Mouse (Mus musculus): ENCODE measurements around the gene Ube2e1. TPM values are rescaled to one million over a fixed set of nuclear protein-coding genes. Genes with fewer than 3 reads are reported as not detected.

The Ube2e1 gene
- 48.9 and 120 TPM in 2 replicates for polyA plus RNA-seq (2014; fragmentation: Nextera tagmentation; extraction: Ambion mirVana)

DNA sequence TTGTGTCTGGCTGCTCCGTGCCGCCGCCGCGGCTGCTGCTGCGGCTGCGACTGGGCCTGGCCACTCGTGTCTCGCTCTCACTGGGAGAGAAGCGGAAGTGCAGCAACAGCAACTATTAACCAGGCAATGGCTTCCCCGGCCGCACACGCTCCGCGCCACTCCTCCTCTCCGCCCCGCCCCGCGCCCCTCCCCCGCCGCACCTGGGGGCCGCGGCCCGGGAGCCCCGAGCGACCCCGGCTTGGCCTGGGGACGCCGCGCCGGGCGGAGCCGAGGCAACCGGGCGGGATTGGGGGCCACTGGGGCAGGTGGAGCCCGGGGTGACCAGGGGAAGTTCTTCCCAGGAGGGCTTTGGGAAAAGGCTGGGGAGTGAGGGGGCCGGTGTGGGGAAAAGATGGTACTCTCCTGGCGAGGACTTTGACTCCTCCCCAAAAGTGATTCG is at the start of gene Ube2e1:
Ube2e1 (minus strand) TSS at position 167 of the 439 bp plus-strand sequence.
- H3K36me3 ChIP-seq (ENCODE audit: control insufficient read depth, insufficient read depth, low read length) = no peaks in the 10 kb centered on the region; the same call in 1 of the 2 replicates
- 0% methylated on average over 30 of the region's 39 CpGs for WGBS
- H3K4me3 ChIP-seq (ENCODE audit: low read length) = peak within 1 kb of the TSS; percentile 94
- peaks cover 12% of the 10 kb centered on the region; the same call in 1 of the 2 replicates for H3K4me1 ChIP-seq (ENCODE audit: control insufficient read depth, insufficient read depth, low read length)
- peak; percentile 89 for ATAC-seq (ENCODE audit: low FRiP score, low TSS enrichment)
- H3K27ac ChIP-seq (ENCODE audit: low read depth, low read length) = peak within 1 kb of the TSS; percentile 67; the same call in 1 of the 2 replicates
- H3K9me3 ChIP-seq (ENCODE audit: control insufficient read depth, low read length) = no peaks in the 10 kb centered on the region
- H3K4me2 ChIP-seq (replicated peaks; ENCODE audit: low read depth, low read length) = peak within 1 kb of the TSS; percentile 76
- no peaks in the 10 kb centered on the region for H3K27me3 ChIP-seq (ENCODE audit: control insufficient read depth, insufficient read depth, low read length)
- peak within 1 kb of the TSS; percentile 98 for H3K9ac ChIP-seq (ENCODE audit: low read depth, low read length)

DNA sequence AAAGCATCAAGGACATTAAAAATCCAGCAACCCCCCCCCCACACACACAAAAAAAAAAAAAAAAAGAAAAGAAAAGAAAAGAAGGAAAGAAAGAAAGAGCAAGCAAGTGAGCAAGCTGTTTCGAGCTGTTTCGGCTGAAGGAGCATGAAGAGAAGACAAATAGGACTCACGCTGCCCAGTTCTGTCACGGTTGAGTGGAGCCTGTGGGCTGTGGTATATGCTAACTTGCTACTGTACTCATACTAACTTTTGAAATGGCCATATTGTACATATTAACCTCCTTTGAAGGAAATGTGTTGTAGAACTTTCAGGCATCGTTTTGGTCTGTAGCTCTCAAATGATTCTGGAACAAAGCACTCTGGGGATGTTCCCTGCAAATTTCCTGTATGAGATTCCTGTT is 48.2 kb upstream of the Ube2e1 start:
- Histone ChIP-seq H3K27ac (ENCODE audit: low read depth, low read length) (no peak overlapping the region), H3K4me3 (ENCODE audit: low read length) (no peak overlapping the region), H3K9ac (ENCODE audit: low read depth, low read length) (no peak overlapping the region), H3K4me2 (replicated peaks; ENCODE audit: low read depth, low read length) (no peak overlapping the region), H3K27me3 (ENCODE audit: control insufficient read depth, insufficient read depth, low read length) (no peaks in the 10 kb centered on the region), H3K36me3 (ENCODE audit: control insufficient read depth, insufficient read depth, low read length) (no peaks in the 10 kb centered on the region), H3K9me3 (ENCODE audit: control insufficient read depth, low read length) (no peaks in the 10 kb centered on the region), H3K4me1 (ENCODE audit: control insufficient read depth, insufficient read depth, low read length) (no peaks in the 10 kb centered on the region)
- ATAC-seq (ENCODE audit: low FRiP score, low TSS enrichment) = no peak
- 62% methylated on average over 5 of the region's 5 CpGs for WGBS

DNA sequence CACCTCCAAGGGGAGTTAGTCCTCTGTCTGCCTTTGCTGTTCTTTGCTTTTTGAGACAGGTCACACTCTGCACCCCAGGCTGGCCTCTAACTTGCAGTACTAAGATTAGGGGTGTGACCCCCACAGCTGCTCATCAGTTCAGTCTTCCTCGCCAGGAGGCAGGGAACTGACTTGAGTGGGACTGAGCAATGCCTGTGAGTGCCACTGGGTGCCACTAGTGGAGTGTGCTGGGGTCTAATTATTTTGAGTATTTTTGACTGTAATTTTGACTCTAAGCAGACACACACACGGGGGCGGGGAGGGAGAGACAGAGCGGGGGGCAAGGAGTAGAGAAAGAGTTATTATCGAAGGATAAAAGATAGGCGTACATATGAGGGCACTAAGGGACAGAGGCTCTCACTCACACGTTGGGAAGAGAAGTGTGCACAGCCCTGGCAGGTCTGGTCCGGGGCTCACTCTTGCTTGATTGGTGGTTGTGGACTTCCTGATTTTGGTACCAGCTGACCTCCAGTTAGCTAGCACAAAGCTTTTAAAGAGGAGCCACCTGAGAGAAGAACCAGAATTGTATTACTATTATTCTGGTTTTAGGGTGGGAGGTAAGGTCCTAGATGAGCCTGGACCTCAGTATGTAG is 46.4 kb upstream of the Ube2e1 start:
- no peak overlapping the region for H3K4me2 ChIP-seq (replicated peaks; ENCODE audit: low read depth, low read length)
- no peaks in the 10 kb centered on the region for H3K9me3 ChIP-seq (ENCODE audit: control insufficient read depth, low read length)
- H3K4me3 ChIP-seq (ENCODE audit: low read length) = no peak overlapping the region
- no peaks in the 10 kb centered on the region for H3K36me3 ChIP-seq (ENCODE audit: control insufficient read depth, insufficient read depth, low read length)
- 58% methylated on average over 8 of the region's 8 CpGs for WGBS
- H3K27me3 ChIP-seq (ENCODE audit: control insufficient read depth, insufficient read depth, low read length) = no peaks in the 10 kb centered on the region
- H3K9ac ChIP-seq (ENCODE audit: low read depth, low read length) = no peak overlapping the region
- H3K27ac ChIP-seq (ENCODE audit: low read depth, low read length) = no peak overlapping the region
- no peaks in the 10 kb centered on the region for H3K4me1 ChIP-seq (ENCODE audit: control insufficient read depth, insufficient read depth, low read length)
- ATAC-seq (ENCODE audit: low FRiP score, low TSS enrichment) = no peak

DNA sequence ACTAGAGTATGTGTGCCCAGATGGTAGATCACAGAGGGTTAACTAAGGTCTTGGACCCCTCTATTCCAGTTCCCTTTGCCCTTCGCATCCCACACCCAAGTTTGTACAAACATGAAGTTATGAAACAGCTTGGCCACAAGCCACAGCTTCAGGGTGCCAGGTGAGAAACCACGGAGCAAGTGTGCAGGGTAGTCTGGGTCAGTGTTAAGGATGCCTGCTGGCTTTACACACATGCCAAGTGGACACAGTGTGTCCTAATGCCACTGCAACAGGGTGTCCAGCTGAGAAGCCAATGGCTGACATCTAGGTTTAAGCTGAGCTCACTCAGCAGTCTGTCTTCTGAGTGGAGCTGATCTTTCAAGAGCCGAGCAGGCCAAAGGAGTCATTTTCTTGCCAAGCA is 44.5 kb upstream of the Ube2e1 start:
- WGBS = 78% methylated on average over 3 of the region's 3 CpGs
- no peak overlapping the region for H3K9ac ChIP-seq (ENCODE audit: low read depth, low read length)
- no peaks in the 10 kb centered on the region for H3K4me1 ChIP-seq (ENCODE audit: control insufficient read depth, insufficient read depth, low read length)

DNA sequence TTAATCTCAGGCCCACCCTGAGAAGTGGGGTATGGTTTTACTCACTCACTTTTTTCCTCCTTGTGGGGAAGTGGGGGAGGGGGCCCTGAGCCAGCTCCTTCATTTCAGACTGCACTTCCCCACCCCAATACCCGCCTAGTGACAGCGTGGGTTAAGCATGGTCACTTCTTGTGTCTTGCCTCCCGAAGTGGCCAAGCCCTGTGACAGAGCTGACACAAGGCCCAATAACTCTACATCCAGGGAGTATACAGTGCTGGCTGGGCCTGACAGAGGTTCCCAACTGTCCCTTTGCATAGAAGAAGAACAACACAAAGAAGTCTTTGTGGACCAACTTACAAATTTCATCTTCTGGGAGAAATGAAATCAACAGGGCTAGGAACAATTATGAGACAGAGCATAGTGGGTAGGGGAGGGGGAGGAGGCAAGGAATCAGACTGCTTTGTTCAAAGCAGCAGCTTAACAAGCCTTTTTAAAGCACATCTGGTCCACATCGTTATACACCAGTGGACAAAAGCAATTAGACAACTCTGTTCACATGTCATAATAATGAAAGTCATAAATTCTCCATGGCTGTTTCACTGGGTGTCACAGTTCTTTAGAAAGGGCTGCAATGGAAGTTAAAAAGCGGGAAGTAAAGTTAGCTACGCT is 42.2 kb upstream of the Ube2e1 start:
- Histone ChIP-seq H3K4me3 (ENCODE audit: low read length) (no peak overlapping the region), H3K9ac (ENCODE audit: low read depth, low read length) (no peak overlapping the region), H3K9me3 (ENCODE audit: control insufficient read depth, low read length) (no peaks in the 10 kb centered on the region), H3K4me1 (ENCODE audit: control insufficient read depth, insufficient read depth, low read length) (no peaks in the 10 kb centered on the region), H3K4me2 (replicated peaks; ENCODE audit: low read depth, low read length) (no peak overlapping the region), H3K36me3 (ENCODE audit: control insufficient read depth, insufficient read depth, low read length) (no peaks in the 10 kb centered on the region), H3K27ac (ENCODE audit: low read depth, low read length) (no peak overlapping the region), H3K27me3 (ENCODE audit: control insufficient read depth, insufficient read depth, low read length) (no peaks in the 10 kb centered on the region)
- peak; percentile 44; the same call in 1 of the 2 replicates for ATAC-seq (ENCODE audit: low FRiP score, low TSS enrichment)
- WGBS = 51% methylated on average over 6 of the region's 6 CpGs

More for the DNA sequence above, 44.5 kb upstream of the Ube2e1 start:
- Histone ChIP-seq H3K9me3 (ENCODE audit: control insufficient read depth, low read length) (no peaks in the 10 kb centered on the region), H3K36me3 (ENCODE audit: control insufficient read depth, insufficient read depth, low read length) (no peaks in the 10 kb centered on the region), H3K4me2 (replicated peaks; ENCODE audit: low read depth, low read length) (no peak overlapping the region), H3K4me3 (ENCODE audit: low read length) (no peak overlapping the region), H3K27ac (ENCODE audit: low read depth, low read length) (no peak overlapping the region), H3K27me3 (ENCODE audit: control insufficient read depth, insufficient read depth, low read length) (no peaks in the 10 kb centered on the region)
- no peak for ATAC-seq (ENCODE audit: low FRiP score, low TSS enrichment)

DNA sequence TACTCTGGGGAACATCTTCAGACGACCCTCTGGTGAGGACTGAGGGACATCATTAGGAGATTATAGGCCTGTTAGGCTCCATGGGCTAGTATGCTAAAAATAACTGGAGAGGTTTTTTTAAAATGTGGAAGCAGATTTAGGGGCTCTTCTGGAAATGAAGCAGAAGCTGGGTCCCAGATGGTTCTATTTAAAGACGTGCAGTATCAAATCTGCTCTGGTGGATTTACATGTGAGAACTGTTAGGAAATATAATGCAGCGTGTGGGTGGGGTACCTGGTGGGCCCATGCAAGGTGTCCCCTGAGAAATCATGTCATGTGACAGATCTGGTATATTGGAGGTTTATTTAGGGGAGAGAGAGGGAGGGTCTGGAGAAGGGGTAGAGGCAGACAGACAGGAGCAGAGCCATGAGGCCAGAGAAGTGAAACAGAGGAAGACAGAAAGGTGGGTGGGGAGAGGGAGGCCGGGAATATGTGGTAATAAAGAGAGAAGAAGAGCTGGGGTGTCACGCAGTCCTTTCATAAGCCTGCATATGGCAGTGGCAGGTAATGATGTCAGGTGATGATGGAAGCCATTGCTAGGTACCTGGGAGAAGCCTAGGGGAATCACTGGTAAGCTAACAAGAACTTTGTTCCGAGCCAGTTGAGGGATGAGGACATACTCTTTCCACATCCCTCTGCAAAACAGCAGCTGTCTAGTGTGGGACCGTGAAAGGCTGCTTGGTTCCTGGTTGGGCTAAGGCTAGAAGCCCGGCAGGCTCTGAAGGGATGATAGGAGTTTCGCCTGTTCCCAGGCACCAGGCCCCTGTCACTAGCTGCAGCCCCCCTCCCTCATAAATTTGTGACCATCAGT is 41.3 kb upstream of the Ube2e1 start:
- Histone ChIP-seq H3K27me3 (ENCODE audit: control insufficient read depth, insufficient read depth, low read length) (no peaks in the 10 kb centered on the region), H3K9ac (ENCODE audit: low read depth, low read length) (no peak overlapping the region), H3K4me2 (replicated peaks; ENCODE audit: low read depth, low read length) (no peak overlapping the region), H3K9me3 (ENCODE audit: control insufficient read depth, low read length) (no peaks in the 10 kb centered on the region), H3K4me3 (ENCODE audit: low read length) (no peak overlapping the region), H3K4me1 (ENCODE audit: control insufficient read depth, insufficient read depth, low read length) (no peaks in the 10 kb centered on the region), H3K27ac (ENCODE audit: low read depth, low read length) (no peak overlapping the region), H3K36me3 (ENCODE audit: control insufficient read depth, insufficient read depth, low read length) (no peaks in the 10 kb centered on the region)
- WGBS = 84% methylated on average over 9 of the region's 9 CpGs
- ATAC-seq (ENCODE audit: low FRiP score, low TSS enrichment) = no peak

DNA sequence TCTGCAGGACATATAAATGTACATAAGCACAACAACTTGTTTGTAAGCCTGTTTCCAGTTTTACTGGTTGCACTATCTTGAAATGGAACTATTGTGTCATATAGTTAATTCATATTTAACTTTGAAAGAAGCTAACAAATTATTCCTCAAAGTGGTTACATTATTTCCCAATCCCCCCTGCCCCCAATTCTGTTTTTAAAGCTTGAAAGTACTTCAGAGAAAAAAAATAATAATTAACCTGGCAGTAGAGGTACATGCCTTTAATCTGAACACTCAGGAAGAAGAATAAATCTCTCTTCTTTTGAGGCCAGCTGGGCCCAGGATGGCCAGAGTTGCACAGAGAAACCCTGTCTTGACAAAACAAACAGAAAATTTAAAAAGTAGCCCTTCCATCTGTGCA is 37.4 kb upstream of the Ube2e1 start:
- H3K4me1 ChIP-seq (ENCODE audit: control insufficient read depth, insufficient read depth, low read length) = 0 out of 2 replicates have a peak, but pooled peaks cover 3% of the 10 kb centered on the region

DNA sequence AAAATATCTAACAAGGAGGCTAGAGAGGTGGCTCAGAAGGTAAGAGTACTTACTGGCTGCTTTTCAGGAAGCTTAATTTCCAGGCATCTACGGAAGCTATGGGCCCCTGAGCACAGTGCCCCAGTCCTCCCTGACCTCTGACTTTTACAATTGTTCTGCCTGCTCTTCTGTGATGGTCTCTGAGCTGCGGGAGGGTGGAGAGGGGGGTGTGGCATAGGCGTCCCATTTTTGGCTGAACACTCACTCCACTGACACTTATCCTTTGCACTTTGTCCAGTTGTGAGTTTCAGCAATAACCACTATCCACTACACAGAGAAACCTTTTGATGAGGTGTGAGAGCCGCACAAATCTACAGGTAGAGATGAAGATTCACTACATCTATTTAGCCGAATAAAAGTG is 35.4 kb upstream of the Ube2e1 start:
- 58% methylated on average over 5 of the region's 5 CpGs for WGBS
- no peaks in the 10 kb centered on the region for H3K36me3 ChIP-seq (ENCODE audit: control insufficient read depth, insufficient read depth, low read length)
- H3K9me3 ChIP-seq (ENCODE audit: control insufficient read depth, low read length) = no peaks in the 10 kb centered on the region
- no peak overlapping the region for H3K4me2 ChIP-seq (replicated peaks; ENCODE audit: low read depth, low read length)
- H3K27ac ChIP-seq (ENCODE audit: low read depth, low read length) = no peak overlapping the region
- no peaks in the 10 kb centered on the region for H3K27me3 ChIP-seq (ENCODE audit: control insufficient read depth, insufficient read depth, low read length)
- H3K4me1 ChIP-seq (ENCODE audit: control insufficient read depth, insufficient read depth, low read length) = 0 out of 2 replicates have a peak, but pooled peaks cover 3% of the 10 kb centered on the region
- no peak overlapping the region for H3K9ac ChIP-seq (ENCODE audit: low read depth, low read length)
- no peak for ATAC-seq (ENCODE audit: low FRiP score, low TSS enrichment)
- H3K4me3 ChIP-seq (ENCODE audit: low read length) = no peak overlapping the region

More for the DNA sequence above, 37.4 kb upstream of the Ube2e1 start:
- no peak for ATAC-seq (ENCODE audit: low FRiP score, low TSS enrichment)
- Histone ChIP-seq H3K9me3 (ENCODE audit: control insufficient read depth, low read length) (no peaks in the 10 kb centered on the region), H3K9ac (ENCODE audit: low read depth, low read length) (no peak overlapping the region), H3K4me3 (ENCODE audit: low read length) (no peak overlapping the region), H3K27me3 (ENCODE audit: control insufficient read depth, insufficient read depth, low read length) (no peaks in the 10 kb centered on the region), H3K4me2 (replicated peaks; ENCODE audit: low read depth, low read length) (no peak overlapping the region), H3K27ac (ENCODE audit: low read depth, low read length) (no peak overlapping the region), H3K36me3 (ENCODE audit: control insufficient read depth, insufficient read depth, low read length) (no peaks in the 10 kb centered on the region)

Data from kidney, embryonic 14.5 days (tissue).